Mouse (Mus musculus) fat pad, adult 2 months (tissue): Measurements from ENCODE around the gene Ubqln4.

Experiments used
- DNase-seq: peaks from one replicate; pipeline ENCODE4 v3.0.0-alpha.2; 2011; ENCODE audit warnings: low read depth, low spot score; ENCODE audit errors: extremely low read depth

The Ubqln4 gene

DNA sequence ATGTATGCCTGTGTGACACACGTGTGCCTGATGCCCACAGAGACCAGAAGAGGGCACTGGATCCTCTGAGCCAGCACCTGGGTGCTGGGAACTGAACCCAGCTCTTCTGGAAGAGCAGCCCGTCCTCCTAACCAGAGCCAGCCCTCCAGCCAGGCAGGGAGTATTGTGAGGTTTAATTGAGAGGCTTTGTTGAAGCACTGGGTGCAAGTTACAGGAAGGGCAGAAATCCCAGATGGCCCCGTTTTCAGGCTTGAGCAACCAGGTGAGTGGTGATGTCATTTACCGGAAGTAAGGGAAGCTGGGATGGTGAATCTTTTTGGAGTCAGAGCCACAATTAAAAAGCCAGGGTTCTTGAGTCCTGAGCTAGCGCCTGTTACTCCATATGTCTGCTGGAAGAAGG lies 28.5 kb upstream of the Ubqln4 start:
- DNase-seq, result no peak

GRCm38 (mm10) chr3:88526157-88527131 lies 27.1 kb upstream of the Ubqln4 start:
- DNase-seq, result no peak

DNA sequence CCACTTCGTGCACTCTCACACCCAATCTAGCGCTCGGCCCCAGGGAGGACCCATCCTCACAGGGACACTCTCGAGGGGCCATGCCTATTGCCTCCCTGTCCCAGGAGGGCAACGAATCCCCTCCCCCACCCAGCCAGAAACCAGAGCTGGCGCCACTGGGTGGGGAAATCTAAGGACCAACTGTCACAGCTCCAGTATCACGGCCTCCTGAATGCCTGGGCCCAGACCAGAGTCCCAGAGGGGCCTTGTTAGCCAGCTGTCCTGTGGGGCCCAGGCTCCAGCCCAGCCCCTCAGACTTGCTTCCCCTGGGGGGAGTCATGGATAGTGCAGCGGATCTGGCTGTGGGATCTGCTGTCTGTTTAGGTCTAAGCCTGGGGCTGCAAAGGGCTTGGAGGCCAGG lies 26.0 kb upstream of the Ubqln4 start:
- DNase-seq, result no peak

- DNase-seq, result no peak
Observed at GRCm38 (mm10) chr3:88528646-88529045, 24.9 kb upstream of the Ubqln4 start.

DNA sequence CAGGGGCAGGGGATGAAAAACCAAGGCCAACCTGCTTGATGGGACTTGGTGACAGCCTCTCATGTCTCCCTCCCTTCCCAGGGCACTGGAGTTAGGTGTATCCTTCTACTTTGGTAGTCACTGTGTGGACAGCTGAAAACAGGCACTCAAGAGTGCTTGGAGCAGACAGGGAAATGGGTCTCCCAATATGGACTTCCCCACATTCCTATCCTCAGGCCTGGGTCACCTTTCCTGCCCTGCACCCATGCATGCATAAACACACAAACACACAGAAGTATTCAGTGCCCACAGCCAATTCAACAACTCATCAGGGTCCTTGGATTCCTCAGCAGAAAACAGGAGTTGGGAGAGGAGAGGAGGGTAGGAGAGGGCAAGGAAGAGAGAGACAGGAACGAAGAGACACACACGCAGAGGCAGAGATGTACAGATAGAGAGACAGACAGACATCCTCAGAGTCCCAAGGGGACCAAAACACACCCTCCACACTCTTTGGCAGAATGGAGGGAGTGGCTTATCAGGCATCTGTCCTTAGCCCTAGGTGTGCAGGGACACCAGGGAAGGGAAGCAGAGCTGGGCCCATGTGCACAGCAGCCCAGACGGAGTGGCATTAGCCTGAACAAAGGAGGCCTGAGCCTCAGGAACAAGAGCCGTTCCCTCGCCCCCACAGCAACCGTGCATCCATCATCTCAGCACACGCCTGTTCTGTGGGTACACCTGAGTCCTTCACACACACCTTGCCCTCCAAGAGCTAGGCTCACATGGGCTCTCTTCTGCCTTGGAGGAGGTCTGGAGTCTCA lies 24.2 kb upstream of the Ubqln4 start:
- DNase-seq, result no peak

DNA sequence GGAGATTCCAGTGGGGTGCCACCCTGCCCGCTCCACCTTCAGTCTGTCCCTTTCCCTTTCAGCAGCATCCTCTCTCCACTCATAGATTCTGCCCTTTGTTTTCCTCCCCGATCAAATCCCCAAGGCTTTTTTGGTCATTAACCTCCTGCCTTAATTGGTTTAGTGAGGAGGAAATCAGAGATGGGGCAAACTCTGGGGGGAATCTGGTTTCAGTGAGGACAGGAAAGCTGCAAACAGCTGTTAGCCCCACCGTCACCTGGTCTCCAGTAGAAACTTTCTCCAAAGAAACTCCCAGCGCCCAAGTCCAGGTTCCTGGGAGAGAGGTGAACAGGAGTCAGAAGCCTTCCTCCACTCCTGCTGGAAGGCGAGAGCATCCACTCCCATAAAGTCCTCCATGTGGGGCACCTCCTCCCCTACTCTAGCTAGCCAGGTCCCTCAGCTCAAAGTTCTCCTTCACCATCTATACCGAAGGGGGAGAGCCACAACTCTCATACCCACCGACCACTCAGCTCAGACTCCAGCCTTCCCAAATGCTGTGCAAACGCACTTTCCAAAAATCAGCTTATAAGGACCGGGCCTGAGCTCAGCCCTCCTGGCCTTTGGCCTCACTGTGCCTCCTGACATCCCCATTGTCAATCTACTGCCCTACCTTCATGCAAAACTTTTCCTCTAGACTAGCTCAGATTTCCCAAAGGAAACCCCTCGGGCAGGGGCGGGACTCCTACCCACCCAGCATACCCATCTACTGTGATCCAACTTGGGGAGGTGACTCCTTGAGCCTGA lies 23.3 kb upstream of the Ubqln4 start:
- no peak for DNase-seq

GRCm38 (mm10) chr3:88531348-88532298 lies 21.9 kb upstream of the Ubqln4 start:
- DNase-seq, result no peak

DNA sequence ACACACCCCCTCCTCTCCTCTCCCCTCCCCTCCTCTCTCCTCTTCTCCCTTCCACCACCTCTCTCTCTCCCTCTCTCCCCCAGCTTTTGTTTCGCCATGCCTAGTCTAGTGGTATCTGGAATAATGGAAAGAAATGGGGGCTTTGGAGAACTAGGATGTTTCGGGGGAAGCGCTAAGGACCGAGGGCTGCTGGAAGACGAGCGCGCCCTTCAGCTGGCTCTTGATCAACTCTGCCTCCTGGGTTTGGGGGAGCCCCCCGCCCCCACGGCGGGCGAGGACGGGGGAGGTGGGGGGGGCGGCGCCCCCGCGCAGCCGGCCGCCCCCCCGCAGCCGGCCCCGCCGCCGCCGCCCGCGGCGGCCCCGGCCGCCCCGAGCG lies 21.3 kb upstream of the Ubqln4 start, which contains the start of gene Mex3a:
Gene Mex3a (plus strand): TSS at position 97 of the 376 bp plus-strand sequence.
- DNase-seq, result no peak

GRCm38 (mm10) chr3:88532689-88533511 lies 20.7 kb upstream of the Ubqln4 start:
- DNase-seq, result no peak

- no peak for DNase-seq
Observed at GRCm38 (mm10) chr3:88533706-88534105, 19.9 kb upstream of the Ubqln4 start.

DNA sequence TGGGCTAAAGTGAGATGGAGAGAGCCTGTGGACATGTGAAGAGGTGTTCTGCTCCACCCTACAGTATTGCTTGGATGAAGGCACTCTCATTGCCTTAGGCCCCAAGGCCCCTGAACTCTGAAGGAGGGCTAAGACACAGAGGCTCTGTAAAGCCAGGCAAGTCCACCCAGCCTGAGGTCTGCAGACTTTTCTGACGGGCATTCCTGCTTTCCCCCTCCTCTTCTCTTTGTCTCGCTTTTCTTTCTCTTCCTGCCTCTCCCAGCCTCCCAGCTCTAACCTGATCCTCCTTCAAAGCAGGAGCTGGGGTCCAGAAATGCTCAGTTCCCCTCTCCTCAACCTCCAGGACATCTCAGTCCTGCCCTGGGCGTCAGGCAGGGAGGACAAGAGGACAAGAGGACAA lies 18.6 kb upstream of the Ubqln4 start:
- DNase-seq, result no peak

GRCm38 (mm10) chr3:88535527-88535926 lies 18.0 kb upstream of the Ubqln4 start:
- DNase-seq, result no peak

GRCm38 (mm10) chr3:88536103-88536930 lies 17.2 kb upstream of the Ubqln4 start:
- no peak for DNase-seq

DNA sequence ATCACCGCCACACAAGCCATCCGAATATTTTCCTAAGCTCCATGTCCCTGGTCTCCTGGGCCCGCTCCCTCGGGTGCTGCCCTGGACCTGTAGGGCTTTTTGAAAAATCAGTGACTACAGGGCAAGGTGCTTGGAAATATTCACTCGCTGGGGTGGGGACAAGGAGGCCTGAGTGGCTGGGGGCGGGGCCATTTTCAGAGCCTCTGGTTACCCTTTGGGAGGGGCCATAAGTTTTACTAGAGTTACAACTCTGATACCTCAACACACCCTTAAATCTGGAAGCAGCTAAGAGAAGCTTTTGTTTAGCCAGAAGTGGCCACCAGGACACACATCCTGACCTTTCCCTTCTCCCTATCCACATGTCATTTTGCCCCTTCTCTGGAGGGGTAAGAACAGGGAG lies 16.4 kb upstream of the Ubqln4 start:
- DNase-seq, result no peak

DNA sequence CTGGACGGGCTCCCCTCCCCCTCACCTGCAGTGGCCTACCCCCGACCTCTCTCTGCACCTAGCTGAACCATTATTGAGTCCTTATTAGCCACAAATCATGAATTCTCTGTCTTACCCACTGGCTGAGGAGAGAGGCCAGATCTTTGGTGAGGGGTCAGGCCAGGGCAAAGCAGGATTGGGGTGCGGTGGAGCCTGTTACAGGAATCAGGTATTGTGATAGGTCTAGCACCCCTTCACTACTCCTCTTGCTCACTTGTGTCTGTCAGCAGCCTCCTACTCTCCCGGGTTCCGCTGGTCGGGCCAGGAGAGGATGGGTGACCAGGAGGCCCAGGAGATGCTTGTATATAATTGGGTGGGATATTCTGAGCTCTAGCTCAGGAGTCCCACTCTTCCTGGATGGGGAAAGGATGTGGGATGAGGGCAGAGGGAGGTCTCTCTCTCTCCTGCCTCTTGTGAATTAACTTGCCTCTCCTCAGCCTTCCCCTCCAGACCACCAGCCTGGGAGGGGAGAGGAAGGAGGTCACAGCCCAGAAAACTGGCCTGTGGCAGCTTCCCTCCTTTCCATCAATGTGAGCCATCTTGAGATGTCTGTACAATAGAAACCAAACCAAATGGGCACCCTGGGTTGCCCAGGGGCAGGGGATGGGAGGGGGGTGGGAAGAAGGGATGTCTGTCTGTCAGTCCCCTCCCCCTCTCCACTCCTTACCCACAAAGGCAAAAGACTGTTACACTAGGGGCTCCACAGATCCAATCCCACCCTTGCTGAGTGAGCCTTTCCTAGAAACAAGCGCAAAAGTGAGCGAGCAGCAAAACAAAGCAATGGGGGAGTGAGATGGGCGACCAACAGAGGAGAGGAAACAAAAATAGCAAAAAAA lies 15.1 kb upstream of the Ubqln4 start:
- DNase-seq, result no peak

GRCm38 (mm10) chr3:88539397-88539796 lies 14.2 kb upstream of the Ubqln4 start:
- DNase-seq, result no peak

DNA sequence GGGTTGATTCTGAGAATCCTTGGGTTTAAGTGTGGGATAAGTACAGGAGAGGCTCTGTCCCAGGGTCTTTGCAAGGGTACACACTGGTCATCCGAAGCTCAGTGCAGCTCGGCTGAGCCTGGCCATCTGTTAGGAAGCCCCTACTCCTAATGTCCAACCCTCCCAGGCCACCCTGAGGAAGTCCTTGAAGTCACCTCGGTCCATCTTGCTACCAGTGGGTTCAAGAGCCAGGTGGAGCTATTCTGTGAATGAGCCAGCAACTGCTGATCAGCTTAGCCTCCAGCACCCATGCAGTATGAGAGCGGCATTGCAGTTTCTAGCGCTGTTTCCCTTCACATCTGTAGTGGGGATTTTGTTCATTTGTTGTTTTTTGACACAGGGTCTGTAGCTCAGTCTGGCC lies 13.5 kb upstream of the Ubqln4 start:
- no peak for DNase-seq
